Mouse (Mus musculus) E14TG2a.4 (cell line): ENCODE results near the gene Tppp2.

Source experiments
- H3K27me3 ChIP-seq: 2 replicates; pipeline ENCODE4 v1.6.1; 2014; ENCODE audit warnings: low read length, control low read depth; ENCODE audit not compliant: insufficient read depth
- H3K36me3 ChIP-seq: 2 replicates; pipeline ENCODE4 v1.6.1; 2014; ENCODE audit warnings: low read length, control low read depth; ENCODE audit not compliant: insufficient read depth
- H3K4me1 ChIP-seq: replicated peaks from 2 replicates; pipeline ENCODE4 v1.6.1; 2014; ENCODE audit warnings: low read depth, low read length, control low read depth
- H3K4me3 ChIP-seq: replicated peaks from 2 replicates; pipeline ENCODE4 v1.5.1; 2014; ENCODE audit warnings: mild to moderate bottlenecking, low read length
- H3K9me3 ChIP-seq: 2 replicates; pipeline ENCODE4 v1.6.1; 2014; ENCODE audit warnings: low read length, control low read depth
- CTCF ChIP-seq: conservative IDR thresholded peaks from 2 replicates; pipeline ENCODE4 v1.5.1; 2014; ENCODE audit warnings: low read length
- NANOG ChIP-seq: IDR thresholded peaks from 2 replicates; pipeline ENCODE4 v1.6.1; 2014; ENCODE audit warnings: borderline replicate concordance, low read length, mixed read lengths
- POU5F1 ChIP-seq: IDR thresholded peaks from 2 replicates; pipeline ENCODE4 v1.6.1; 2014; ENCODE audit warnings: low read length, borderline replicate concordance

The Tppp2 gene

GRCm38 (mm10) chr14:51960316-51960715 is 42.1 kb downstream of the Tppp2 start:
- H3K9me3 ChIP-seq = no peaks in the 10 kb centered on the region
- H3K27me3 ChIP-seq = no peaks in the 10 kb centered on the region
- H3K36me3 ChIP-seq = no peaks in the 10 kb centered on the region
- no peaks in the 10 kb centered on the region for H3K4me1 ChIP-seq
- no peak for TF ChIP-seq POU5F1
- no peak for TF ChIP-seq NANOG
- TF ChIP-seq CTCF = no peak
- no peak overlapping the region for H3K4me3 ChIP-seq

GRCm38 (mm10) chr14:51967400-51967799 is 49.2 kb downstream of the Tppp2 start:
- H3K36me3 ChIP-seq = no peaks in the 10 kb centered on the region
- H3K4me1 ChIP-seq = no peaks in the 10 kb centered on the region
- H3K27me3 ChIP-seq = no peaks in the 10 kb centered on the region
- H3K4me3 ChIP-seq = no peak overlapping the region
- TF ChIP-seq CTCF = no peak
- no peaks in the 10 kb centered on the region for H3K9me3 ChIP-seq
